Mouse (Mus musculus): Measurements from ENCODE around the gene Ociad2.
"Not testable (repeated sequence)": the region's sequence is repeated elsewhere in the genome, so short reads cannot be mapped to it uniquely, and the experiment has no call there.

Ociad2 gene

GRCm38 (mm10) chr5:73353519-73353918 lies 12.7 kb upstream of the Ociad2 start:
- no peak for DNase-seq (ENCODE audit: low spot score)

DNA sequence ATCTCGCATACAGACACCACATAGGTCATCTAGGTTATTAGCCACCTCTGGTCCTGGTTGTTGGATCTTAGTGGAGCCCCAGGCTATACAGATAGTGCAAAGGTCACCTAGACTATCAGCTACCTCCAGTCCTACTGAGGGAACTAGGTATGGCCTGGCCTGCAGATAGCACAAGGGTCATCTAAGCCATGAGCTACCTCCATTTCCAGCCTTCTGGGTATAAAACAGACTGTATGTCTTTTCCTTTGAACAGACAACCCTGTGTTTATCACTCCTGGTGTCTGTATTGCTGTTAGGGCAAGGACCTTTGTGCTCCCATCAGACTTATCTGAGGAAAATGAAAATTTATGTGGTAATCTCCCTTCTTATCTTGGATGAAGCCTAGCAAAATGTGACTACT lies 11.0 kb upstream of the Ociad2 start:
- no peak for DNase-seq (ENCODE audit: low spot score)

DNA sequence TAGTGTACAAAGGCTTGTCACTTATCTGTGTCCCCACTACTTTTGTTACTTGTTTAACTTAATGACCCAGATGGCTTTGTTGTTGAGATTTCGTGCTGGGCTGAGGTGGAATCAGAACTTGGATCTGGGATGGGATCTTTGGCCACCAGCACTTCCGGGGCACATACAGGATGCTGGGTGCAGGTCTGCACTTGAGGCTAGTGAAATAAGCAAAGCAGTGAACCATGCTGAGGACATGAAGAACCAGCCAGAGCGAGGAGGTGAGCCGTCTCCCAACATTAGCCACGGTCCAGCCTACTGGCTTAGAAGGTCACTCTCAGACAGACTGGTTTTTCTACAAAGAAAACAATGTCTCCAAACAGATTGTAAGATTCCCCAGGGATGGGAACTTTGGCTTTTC lies 8.7 kb upstream of the Ociad2 start:
- DNase-seq (ENCODE audit: low spot score): no peak

DNA sequence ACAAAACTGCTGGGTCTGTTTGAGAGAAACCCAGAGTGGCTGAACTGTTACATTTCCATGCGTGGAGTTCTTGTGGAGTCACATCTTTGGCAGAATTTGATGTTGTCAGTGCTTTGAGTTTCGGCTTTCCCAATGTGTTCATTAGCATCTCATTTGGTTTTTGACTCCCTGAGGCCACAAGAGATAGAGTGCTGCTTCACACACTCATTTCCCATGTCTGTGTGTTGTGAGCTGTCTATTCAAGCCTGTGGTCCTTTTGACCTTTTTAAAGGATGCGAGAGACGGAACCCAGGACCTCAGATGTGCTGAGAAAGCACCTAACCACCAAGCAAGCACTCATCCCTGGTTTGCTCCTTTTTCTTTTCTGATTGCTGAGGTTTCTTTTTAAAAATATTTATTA lies 4.4 kb upstream of the Ociad2 start:
- DNase-seq (ENCODE audit: low spot score): no peak

- peak; percentile 77 for DNase-seq (ENCODE audit: low spot score)
Measured at GRCm38 (mm10) chr5:73344310-73344709, 3.5 kb upstream of the Ociad2 start.

DNA sequence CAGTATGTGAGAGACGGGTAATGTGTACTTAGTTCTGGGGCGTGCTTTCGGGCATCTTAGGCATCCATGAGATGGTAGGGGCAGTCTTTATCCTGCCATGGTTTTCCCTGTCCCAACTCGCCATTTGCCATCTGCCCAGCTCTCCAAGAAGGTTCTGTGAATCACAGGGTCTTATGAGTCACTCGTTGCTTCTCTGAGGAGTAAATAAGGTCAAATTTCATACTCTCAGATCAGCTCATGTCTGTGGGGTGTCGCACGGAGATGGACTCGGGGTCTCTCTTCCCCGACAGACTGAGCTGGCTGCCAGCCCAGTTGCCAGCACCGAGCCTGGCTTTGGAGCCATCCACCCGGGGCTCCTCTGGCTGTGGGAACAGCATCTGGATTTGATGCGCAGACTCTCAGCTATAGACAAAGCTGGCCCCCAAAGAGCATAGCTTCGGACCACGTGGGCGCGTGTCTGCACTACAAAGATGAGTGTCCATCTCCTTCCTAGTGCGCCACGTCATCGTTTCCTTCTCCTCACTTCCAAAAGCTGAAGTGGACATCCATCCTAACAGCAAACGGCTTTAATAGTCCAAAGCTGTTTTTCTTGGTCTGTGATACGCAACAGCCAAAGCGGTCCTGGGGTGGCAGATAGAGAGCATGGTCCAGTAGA lies 2.0 kb upstream of the Ociad2 start:
- DNase-seq (ENCODE audit: low spot score): no peak

- DNase-seq (ENCODE audit: low spot score): no peak
Measured at GRCm38 (mm10) chr5:73339779-73340722, 777 bp downstream of the Ociad2 start.

GRCm38 (mm10) chr5:73338832-73339163 lies 2.0 kb downstream of the Ociad2 start:
- no peak for DNase-seq (ENCODE audit: low spot score)

DNA sequence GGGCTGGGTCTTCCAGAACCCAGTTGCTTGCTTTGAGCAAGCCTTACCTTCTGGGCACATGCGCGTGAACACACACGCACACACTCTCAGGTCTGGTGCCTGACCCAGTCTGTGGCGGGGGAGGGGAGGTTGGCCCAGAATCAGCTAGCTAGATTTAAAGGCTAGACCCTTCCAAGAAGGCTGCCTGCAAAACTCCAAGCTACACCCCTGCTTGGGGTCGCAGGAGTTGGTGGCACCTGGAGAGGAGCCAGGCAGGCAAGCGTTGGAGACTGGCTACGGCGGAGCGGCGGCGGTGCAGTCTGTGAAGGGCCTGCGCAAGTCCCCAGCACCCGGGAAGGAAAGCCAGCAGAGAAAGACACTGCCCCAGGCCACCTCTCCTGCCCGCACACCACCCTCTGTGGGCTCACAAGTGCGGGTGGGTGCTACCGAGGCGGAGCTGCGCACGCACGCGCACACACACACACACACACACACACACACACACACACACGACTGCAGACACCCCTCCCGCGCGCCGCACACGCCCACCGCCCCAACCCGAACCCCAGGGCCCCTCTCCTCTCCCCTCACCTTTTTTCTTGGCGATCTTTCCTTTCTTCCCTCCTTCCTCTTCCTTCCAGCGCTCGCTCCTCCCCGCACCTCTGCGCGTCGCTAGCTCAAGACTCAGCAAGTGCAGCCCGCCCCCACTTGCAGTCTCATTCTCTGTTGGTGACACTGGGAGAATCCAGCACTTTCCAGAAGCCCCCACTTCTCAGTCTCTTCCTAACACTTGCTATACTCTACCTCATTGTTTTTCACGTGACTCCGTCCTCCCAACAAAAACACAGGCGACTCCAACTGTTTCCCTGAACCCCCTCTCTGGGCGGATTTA lies 2.6 kb downstream of the Ociad2 start:
- DNase-seq (ENCODE audit: low spot score): no peak

GRCm38 (mm10) chr5:73336448-73336847 lies 4.4 kb downstream of the Ociad2 start:
- no peak for DNase-seq (ENCODE audit: low spot score)

GRCm38 (mm10) chr5:73331002-73331401 lies 9.8 kb downstream of the Ociad2 start:
- DNase-seq (ENCODE audit: low spot score): no peak

- DNase-seq (ENCODE audit: low spot score): no peak
Measured at GRCm38 (mm10) chr5:73324526-73325170, 16.2 kb downstream of the Ociad2 start.

GRCm38 (mm10) chr5:73323602-73324001 lies 17.2 kb downstream of the Ociad2 start:
- DNase-seq (ENCODE audit: low spot score): no peak

GRCm38 (mm10) chr5:73322684-73323083 lies 18.1 kb downstream of the Ociad2 start:
- not testable (repeated sequence) for DNase-seq (ENCODE audit: low spot score)

DNA sequence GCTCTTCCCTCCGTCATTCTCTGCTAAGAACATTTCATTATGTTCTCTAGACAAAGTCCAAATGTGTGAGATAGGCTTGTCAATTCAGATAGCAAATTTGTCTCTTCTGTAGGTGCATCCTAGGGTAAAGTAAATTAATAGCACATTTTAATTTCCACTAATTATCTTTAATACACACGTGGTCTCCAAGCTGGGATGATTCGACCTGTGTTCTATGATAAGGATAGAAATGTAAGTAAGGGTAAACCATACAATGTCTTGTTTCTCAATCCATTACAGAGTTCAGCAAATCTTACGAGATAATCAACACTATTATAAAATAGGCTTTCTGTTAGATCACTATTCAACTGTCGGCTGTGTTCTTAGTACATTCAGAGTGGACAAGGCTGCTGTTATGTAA lies 21.5 kb downstream of the Ociad2 start:
- DNase-seq (ENCODE audit: low spot score): no peak

DNA sequence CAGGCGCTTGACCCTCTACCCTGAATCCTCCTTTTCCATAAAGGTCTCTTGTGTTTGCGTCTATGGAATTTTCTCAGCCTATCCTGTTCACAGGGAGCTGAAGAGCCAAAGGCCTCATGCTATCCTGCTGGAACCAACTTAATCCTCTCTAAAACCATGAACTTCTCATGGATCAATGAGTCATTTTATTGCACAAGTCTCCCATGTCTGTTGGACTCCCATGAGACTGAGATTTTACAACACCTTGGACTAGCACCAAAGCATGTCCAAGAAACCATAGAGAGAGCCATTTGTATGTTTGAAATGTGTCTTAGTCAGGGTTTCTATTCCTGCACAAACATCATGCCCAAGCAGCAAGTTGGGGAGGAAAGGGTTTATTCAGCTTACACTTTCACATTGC lies 26.2 kb downstream of the Ociad2 start:
- no peak for DNase-seq (ENCODE audit: low spot score)

DNA sequence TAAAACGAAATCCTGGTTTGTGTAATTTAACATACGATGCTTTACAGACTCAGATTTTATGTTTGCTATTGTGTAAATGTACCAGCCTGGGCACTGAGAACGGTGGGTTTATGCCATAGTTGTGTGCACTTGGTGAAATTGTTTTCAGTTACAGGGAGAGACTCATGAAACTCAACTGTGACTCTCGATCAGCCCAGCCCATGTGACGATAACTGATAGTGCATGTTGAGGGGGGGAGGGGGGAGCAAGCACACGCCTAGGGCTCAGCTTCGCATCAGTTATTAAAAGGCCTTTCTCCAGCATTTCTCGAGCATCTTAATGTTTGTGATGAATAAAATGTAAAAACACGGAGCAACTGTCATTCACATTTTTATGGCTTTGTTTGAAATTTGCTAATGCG lies 27.2 kb downstream of the Ociad2 start:
- DNase-seq (ENCODE audit: low spot score): no peak

DNA sequence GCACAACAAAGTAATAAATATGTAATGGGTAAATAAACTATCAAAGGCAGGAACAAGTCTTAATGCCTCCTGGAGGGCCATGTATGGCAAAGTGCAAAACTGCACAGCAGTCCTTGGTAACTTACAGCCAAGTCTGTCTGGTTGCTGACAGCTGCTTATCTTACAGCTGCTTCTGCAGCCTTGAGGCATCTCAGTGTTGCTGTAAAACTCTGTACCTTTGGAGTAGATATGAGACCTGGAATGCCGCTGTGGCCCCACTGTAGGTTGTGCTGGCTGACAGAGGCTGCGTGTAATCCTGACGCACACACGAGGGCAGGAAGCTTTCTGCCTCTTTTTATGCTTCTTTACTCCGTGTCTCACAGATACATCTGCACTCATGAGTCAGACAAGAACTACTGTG lies 29.4 kb downstream of the Ociad2 start:
- DNase-seq (ENCODE audit: low spot score): no peak

DNA sequence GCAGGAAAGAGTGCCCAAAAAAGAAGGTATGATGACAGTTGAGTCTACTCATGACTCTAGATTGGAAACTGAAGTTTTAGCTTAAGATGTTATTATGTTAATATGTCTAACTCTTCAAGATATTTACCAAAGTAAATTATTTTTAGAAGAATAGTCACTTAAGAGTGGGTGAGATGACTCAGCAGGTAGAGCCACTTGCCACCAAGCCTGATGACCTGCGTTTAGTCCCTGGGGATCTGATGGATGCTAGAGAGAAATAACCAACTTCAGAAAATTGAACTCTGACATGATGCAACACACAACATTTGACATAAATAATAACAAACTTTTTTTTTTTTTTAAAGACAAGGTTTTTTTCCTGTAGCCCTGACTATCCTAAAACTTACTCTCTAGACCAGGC lies 30.4 kb downstream of the Ociad2 start:
- DNase-seq (ENCODE audit: low spot score): no peak

GRCm38 (mm10) chr5:73309496-73309895 lies 31.3 kb downstream of the Ociad2 start:
- no peak for DNase-seq (ENCODE audit: low spot score)

DNA sequence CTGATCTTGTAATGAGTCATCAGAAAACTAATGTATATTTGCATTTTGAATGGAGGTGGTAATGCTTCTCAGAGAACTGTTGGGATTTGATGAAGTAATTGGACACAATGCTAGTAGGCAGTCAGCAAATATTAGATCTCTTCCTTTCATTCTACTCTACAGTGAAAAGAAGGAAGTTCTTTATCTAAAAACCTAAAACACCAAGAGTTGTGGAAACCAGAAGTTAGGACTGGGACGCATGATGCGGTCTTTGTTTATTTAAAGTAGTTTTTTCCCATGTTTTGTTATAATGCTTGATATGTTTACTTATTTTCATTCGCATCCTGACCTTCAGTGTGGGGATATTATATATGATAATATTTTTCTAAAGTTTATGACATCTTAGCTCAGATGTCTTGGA lies 33.5 kb downstream of the Ociad2 start:
- DNase-seq (ENCODE audit: low spot score): no peak

DNA sequence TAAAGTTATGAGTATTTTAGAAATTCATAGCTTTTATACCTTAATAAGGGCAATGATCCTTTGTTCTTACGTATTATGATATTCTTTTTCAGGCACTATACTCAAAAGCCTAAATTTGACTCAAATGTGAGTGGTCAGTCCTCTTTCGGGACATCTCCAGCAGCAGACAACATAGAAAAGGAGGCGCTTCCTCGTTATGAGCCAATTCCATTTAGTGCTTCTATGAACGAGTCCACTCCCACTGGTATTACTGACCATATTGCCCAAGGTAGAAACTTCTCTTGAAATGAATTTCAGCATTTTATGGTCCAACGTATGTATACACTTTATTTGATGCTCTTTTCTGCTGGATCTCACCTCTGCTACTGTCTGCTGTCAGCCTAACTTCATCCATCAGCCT lies 34.3 kb downstream of the Ociad2 start:
- DNase-seq (ENCODE audit: low spot score): no peak

All from left cerebral cortex, adult 11 months (tissue).